Mouse (Mus musculus) small intestine, adult 2 months (tissue): ENCODE measurements around the gene H2al2a.

ENCODE experiments used
- CTCF ChIP-seq: fragments of 200-500 bp; IDR thresholded peaks from 2 replicates; pipeline ENCODE4 v1.5.1; 2012; ENCODE audit warnings: low read depth, mild to moderate bottlenecking, control low read depth, inconsistent platforms, low read length, moderate library complexity, mixed read lengths; ENCODE audit not compliant: insufficient replicate concordance, insufficient read length; ENCODE audit errors: extremely low read depth
- POLR2A ChIP-seq: fragments of 200-500 bp; IDR thresholded peaks from 2 replicates; pipeline ENCODE4 v1.6.1; 2012; ENCODE audit warnings: low read depth, mild to moderate bottlenecking, control low read depth, inconsistent platforms, low read length, moderate library complexity

- TF ChIP-seq CTCF (no peak), POLR2A (no peak)
Observed at GRCm38 (mm10) chr2:18017321-18017720, 20.6 kb upstream of the H2al2a start.
